Mouse (Mus musculus): ENCODE measurements around the gene Esrp2. TPM values are rescaled to one million over a fixed set of nuclear protein-coding genes. Genes with fewer than 3 reads are reported as not detected.

The Esrp2 gene
- polyA plus RNA-seq, 1 experiment from 2014 or later: 6.2 TPM

- Histone ChIP-seq H3K27me3 (0 out of 2 replicates have a peak, but pooled peaks cover 10% of the 10 kb centered on the region), H3K27ac (no peak overlapping the region), H3K9ac (no peak overlapping the region), H3K4me1 (replicated peaks) (peaks cover 27% of the 10 kb centered on the region), H3K36me3 (peaks cover 33% of the 10 kb centered on the region), H3K4me3 (replicated peaks) (no peak overlapping the region), H3K9me3 (replicated peaks) (no peaks in the 10 kb centered on the region), H3K4me2 (no peak overlapping the region)
- 36% methylated on average over 4 of the region's 4 CpGs for WGBS (ENCODE audit: insufficient replicate concordance)
- ATAC-seq (ENCODE audit: low read depth) (no peak), DNase-seq (peak; percentile 61)
Measured at GRCm38 (mm10) chr8:106165460-106165859, 28.7 kb upstream of the Esrp2 start.

- WGBS (ENCODE audit: insufficient replicate concordance): 80% methylated on average over 9 of the region's 9 CpGs
- H3K27me3 ChIP-seq: 0 out of 2 replicates have a peak, but pooled peaks cover 10% of the 10 kb centered on the region
- H3K4me2 ChIP-seq: no peak overlapping the region
- DNase-seq: no peak
- H3K9me3 ChIP-seq (replicated peaks): no peaks in the 10 kb centered on the region
- no peak overlapping the region for H3K4me3 ChIP-seq (replicated peaks)
- no peak overlapping the region for H3K27ac ChIP-seq
- peaks cover 7% of the 10 kb centered on the region for H3K4me1 ChIP-seq (replicated peaks)
- no peak for ATAC-seq (ENCODE audit: low read depth)
- H3K36me3 ChIP-seq: peaks cover 44% of the 10 kb centered on the region
- no peak overlapping the region for H3K9ac ChIP-seq
Measured at GRCm38 (mm10) chr8:106163251-106163650, 26.5 kb upstream of the Esrp2 start.

GRCm38 (mm10) chr8:106159876-106160275 lies 23.1 kb upstream of the Esrp2 start:
- Histone ChIP-seq H3K9ac (no peak overlapping the region), H3K9me3 (replicated peaks) (no peaks in the 10 kb centered on the region), H3K4me1 (replicated peaks) (peaks cover 4% of the 10 kb centered on the region), H3K27ac (no peak overlapping the region), H3K27me3 (no peaks in the 10 kb centered on the region), H3K4me3 (replicated peaks) (no peak overlapping the region), H3K4me2 (no peak overlapping the region), H3K36me3 (peaks cover 50% of the 10 kb centered on the region)
- ATAC-seq (ENCODE audit: low read depth) (no peak), DNase-seq (no peak)
- 83% methylated on average over 6 of the region's 6 CpGs for WGBS (ENCODE audit: insufficient replicate concordance)

- no peak overlapping the region for H3K4me3 ChIP-seq (replicated peaks)
Measured at GRCm38 (mm10) chr8:106158381-106158780, 21.6 kb upstream of the Esrp2 start.

GRCm38 (mm10) chr8:106157419-106157818 lies 20.6 kb upstream of the Esrp2 start:
- peaks cover 37% of the 10 kb centered on the region for H3K36me3 ChIP-seq
- no peak overlapping the region; the same call in 1 of the 2 replicates for H3K27ac ChIP-seq
- H3K4me3 ChIP-seq (replicated peaks): no peak overlapping the region
- H3K4me1 ChIP-seq (replicated peaks): peaks cover 18% of the 10 kb centered on the region
- ATAC-seq (ENCODE audit: low read depth) (no peak), DNase-seq (no peak)
- no peaks in the 10 kb centered on the region for H3K9me3 ChIP-seq (replicated peaks)
- no peak overlapping the region for H3K4me2 ChIP-seq
- WGBS (ENCODE audit: insufficient replicate concordance): 11% methylated on average over 1 of the region's 1 CpGs
- H3K27me3 ChIP-seq: no peaks in the 10 kb centered on the region
- no peak overlapping the region for H3K9ac ChIP-seq

More at GRCm38 (mm10) chr8:106158381-106158780, 21.6 kb upstream of the Esrp2 start:
- Histone ChIP-seq H3K36me3 (peaks cover 47% of the 10 kb centered on the region), H3K4me1 (replicated peaks) (peaks cover 9% of the 10 kb centered on the region), H3K9ac (no peak overlapping the region), H3K4me2 (no peak overlapping the region), H3K27me3 (no peaks in the 10 kb centered on the region), H3K27ac (no peak overlapping the region), H3K9me3 (replicated peaks) (no peaks in the 10 kb centered on the region)
- ATAC-seq (ENCODE audit: low read depth) (no peak), DNase-seq (no peak)
- 79% methylated on average over 10 of the region's 10 CpGs for WGBS (ENCODE audit: insufficient replicate concordance)

- H3K4me3 ChIP-seq (replicated peaks): no peak overlapping the region
- H3K9ac ChIP-seq: no peak overlapping the region
- H3K27me3 ChIP-seq: no peaks in the 10 kb centered on the region
- 0 out of 2 replicates have a peak overlapping the region, but pooled peaks have one; percentile 6 for H3K27ac ChIP-seq
- ATAC-seq (ENCODE audit: low read depth) (no peak), DNase-seq (no peak)
- H3K36me3 ChIP-seq: peaks cover 10% of the 10 kb centered on the region
- WGBS (ENCODE audit: insufficient replicate concordance): 26% methylated on average over 4 of the region's 4 CpGs
- H3K4me1 ChIP-seq (replicated peaks): peaks cover 47% of the 10 kb centered on the region
- H3K9me3 ChIP-seq (replicated peaks): no peaks in the 10 kb centered on the region
- H3K4me2 ChIP-seq: peak overlapping the region; percentile 87; the same call in 1 of the 2 replicates
Measured at GRCm38 (mm10) chr8:106152876-106153275, 16.1 kb upstream of the Esrp2 start.

- Histone ChIP-seq H3K27me3 (0 out of 2 replicates have a peak, but pooled peaks cover 3% of the 10 kb centered on the region), H3K9ac (peak overlapping the region; percentile 75), H3K4me1 (replicated peaks) (peaks cover 43% of the 10 kb centered on the region), H3K27ac (no peak overlapping the region), H3K9me3 (replicated peaks) (no peaks in the 10 kb centered on the region), H3K36me3 (peaks cover 8% of the 10 kb centered on the region), H3K4me2 (peak overlapping the region; percentile 87), H3K4me3 (replicated peaks) (peak overlapping the region; percentile 74)
- DNase-seq (no peak), ATAC-seq (ENCODE audit: low read depth) (no peak)
- WGBS (ENCODE audit: insufficient replicate concordance): 63% methylated on average over 9 of the region's 9 CpGs
Measured at GRCm38 (mm10) chr8:106151041-106151440, 14.3 kb upstream of the Esrp2 start.

GRCm38 (mm10) chr8:106150653-106151000 lies 13.9 kb upstream of the Esrp2 start:
- peak overlapping the region; percentile 74 for H3K4me3 ChIP-seq (replicated peaks)
- H3K9ac ChIP-seq: peak overlapping the region; percentile 75
- 9% methylated on average over 8 of the region's 8 CpGs for WGBS (ENCODE audit: insufficient replicate concordance)
- peak overlapping the region; percentile 87 for H3K4me2 ChIP-seq
- H3K27ac ChIP-seq: peak overlapping the region; percentile 62
- 0 out of 2 replicates have a peak, but pooled peaks cover 3% of the 10 kb centered on the region for H3K27me3 ChIP-seq
- peaks cover 43% of the 10 kb centered on the region for H3K4me1 ChIP-seq (replicated peaks)
- H3K36me3 ChIP-seq: peaks cover 7% of the 10 kb centered on the region
- DNase-seq: no peak
- H3K9me3 ChIP-seq (replicated peaks): no peaks in the 10 kb centered on the region
- ATAC-seq (ENCODE audit: low read depth): peak; percentile 47

- no peaks in the 10 kb centered on the region for H3K9me3 ChIP-seq (replicated peaks)
- peak within 1 kb of the TSS; percentile 74 for H3K4me3 ChIP-seq (replicated peaks)
- DNase-seq (peak; percentile 93), ATAC-seq (ENCODE audit: low read depth) (peak; percentile 96)
- H3K4me2 ChIP-seq: peak within 1 kb of the TSS; percentile 87
- H3K36me3 ChIP-seq: peaks cover 7% of the 10 kb centered on the region
- WGBS (ENCODE audit: insufficient replicate concordance): under 1% methylated on average over 38 of the region's 38 CpGs
- peaks cover 43% of the 10 kb centered on the region for H3K4me1 ChIP-seq (replicated peaks)
- H3K9ac ChIP-seq: peak within 1 kb of the TSS; percentile 75
- peak within 1 kb of the TSS; percentile 62 for H3K27ac ChIP-seq
- 0 out of 2 replicates have a peak, but pooled peaks cover 3% of the 10 kb centered on the region for H3K27me3 ChIP-seq
Measured at GRCm38 (mm10) chr8:106149801-106150652, 13.3 kb upstream of the Esrp2 start, which contains the start of gene Pla2g15. Pla2g15 (plus strand) TSS chr8:106150399.

- Histone ChIP-seq H3K9ac (no peak overlapping the region), H3K27ac (peak overlapping the region; percentile 54), H3K4me2 (peak overlapping the region; percentile 14; the same call in 1 of the 2 replicates), H3K4me1 (replicated peaks) (peaks cover 43% of the 10 kb centered on the region), H3K4me3 (replicated peaks) (no peak overlapping the region), H3K9me3 (replicated peaks) (no peaks in the 10 kb centered on the region), H3K36me3 (no peaks in the 10 kb centered on the region), H3K27me3 (0 out of 2 replicates have a peak, but pooled peaks cover 3% of the 10 kb centered on the region)
- WGBS (ENCODE audit: insufficient replicate concordance): 79% methylated on average over 6 of the region's 6 CpGs
- DNase-seq: no peak
- ATAC-seq (ENCODE audit: low read depth): no peak
Measured at GRCm38 (mm10) chr8:106149025-106149424, 12.3 kb upstream of the Esrp2 start.

- no peak overlapping the region for H3K9ac ChIP-seq
Measured at GRCm38 (mm10) chr8:106147868-106148565, 11.2 kb upstream of the Esrp2 start.

More at GRCm38 (mm10) chr8:106147868-106148565, 11.2 kb upstream of the Esrp2 start:
- Histone ChIP-seq H3K4me1 (replicated peaks) (peaks cover 35% of the 10 kb centered on the region), H3K4me3 (replicated peaks) (no peak overlapping the region), H3K4me2 (no peak overlapping the region), H3K27me3 (0 out of 2 replicates have a peak, but pooled peaks cover 3% of the 10 kb centered on the region), H3K9me3 (replicated peaks) (no peaks in the 10 kb centered on the region), H3K27ac (0 out of 2 replicates have a peak overlapping the region, but pooled peaks have one; percentile 10), H3K36me3 (no peaks in the 10 kb centered on the region)
- DNase-seq (no peak), ATAC-seq (ENCODE audit: low read depth) (no peak)
- WGBS (ENCODE audit: insufficient replicate concordance): 70% methylated on average over 6 of the region's 6 CpGs
